Mouse (Mus musculus) ES-Bruce4 (cell line): ENCODE measurements at regions not wholly inside any gene's neighbourhood (a gene's known extent, or its start where the extent isn't known, plus 50 kb on each side); places are given as distances from the start of the nearest gene placed in this dataset.

Experiments
- CTCF ChIP-seq: IDR thresholded peaks from one replicate; pipeline ENCODE4 v1.8.1; 2011; ENCODE audit warnings: low read depth, low read length
- EP300 ChIP-seq: IDR thresholded peaks from 2 replicates; pipeline ENCODE4 v1.6.1; 2011; ENCODE audit warnings: low read depth, low read length; ENCODE audit not compliant: insufficient read depth

DNA sequence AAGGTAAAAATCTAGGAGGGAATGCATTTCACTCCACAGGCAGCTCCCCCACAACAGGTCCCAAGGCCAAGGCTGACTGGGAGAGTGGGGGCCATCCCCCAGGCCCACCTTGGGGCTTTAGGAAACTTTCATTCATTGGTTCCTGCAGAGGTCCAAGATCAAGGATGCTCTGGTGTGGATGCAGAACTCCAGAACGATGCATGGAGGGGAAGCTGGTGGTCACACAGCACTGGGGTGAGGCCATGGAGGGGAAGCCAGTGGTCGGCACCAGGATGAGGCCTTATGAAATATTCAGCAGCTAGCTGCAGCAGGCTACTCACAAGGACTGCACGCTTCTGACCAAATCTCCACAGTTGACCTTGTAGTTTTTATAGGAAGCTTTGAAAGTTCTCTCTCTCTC is 279.7 kb downstream of the Cdh26 start:
- no peak for TF ChIP-seq CTCF
- no peak for TF ChIP-seq EP300
